Mouse (Mus musculus) limb, embryonic 11.5 days (tissue): Measurements from ENCODE around the gene Zpbp2. TPM values are rescaled to one million over a fixed set of nuclear protein-coding genes. Genes with fewer than 3 reads are reported as not detected.
A peak's percentile ranks its signal among the peaks of the same experiment; 100 is the strongest.

Experiments
- ATAC-seq: fragments of 200-750 bp; cut with Nextera tagmentation; 2 replicates; pipeline ENCODE4 v1.8.0; 2017; ENCODE audit warnings: low read depth; ENCODE audit not compliant: insufficient number of reproducible peaks, low FRiP score, low TSS enrichment
- DNase-seq: peaks from one replicate; pipeline ENCODE4 v3.0.0-alpha.2; 2015; ENCODE audit warnings: low spot score
- H3K27ac ChIP-seq: fragments of 300-500 bp; sonication (generic); replicated peaks from 2 replicates; pipeline ENCODE4 v1.5.1; 2014; ENCODE audit warnings: low read depth, mild to moderate bottlenecking, low read length
- H3K27me3 ChIP-seq: fragments of 300-500 bp; sonication (generic); 2 replicates; pipeline ENCODE4 v1.6.1; 2014; ENCODE audit warnings: mild to moderate bottlenecking, low read length, mixed read lengths; ENCODE audit not compliant: control insufficient read depth, insufficient read depth
- H3K36me3 ChIP-seq: fragments of 300-500 bp; sonication (generic); 2 replicates; pipeline ENCODE4 v1.6.1; 2014; ENCODE audit warnings: mild to moderate bottlenecking, low read length, moderate library complexity, mixed read lengths; ENCODE audit not compliant: control insufficient read depth, insufficient read depth
- H3K4me1 ChIP-seq: fragments of 300-500 bp; sonication (generic); 2 replicates; pipeline ENCODE4 v1.6.1; 2014; ENCODE audit warnings: low read length, mixed read lengths; ENCODE audit not compliant: control insufficient read depth, insufficient read depth
- H3K4me2 ChIP-seq: fragments of 300-500 bp; sonication (generic); 2 replicates; pipeline ENCODE4 v1.6.1; 2014; ENCODE audit warnings: low read depth, mild to moderate bottlenecking, moderate library complexity; ENCODE audit not compliant: severe bottlenecking
- H3K4me3 ChIP-seq: fragments of 300-500 bp; sonication (generic); 2 replicates; pipeline ENCODE4 v1.5.1; 2014; ENCODE audit warnings: low read depth, low read length
- H3K9ac ChIP-seq: fragments of 300-500 bp; sonication (generic); 2 replicates; pipeline ENCODE4 v1.6.1; 2014; ENCODE audit warnings: mild to moderate bottlenecking, low read length
- H3K9me3 ChIP-seq: fragments of 300-500 bp; sonication (generic); 2 replicates; pipeline ENCODE4 v1.6.1; 2016; ENCODE audit warnings: low read length; ENCODE audit not compliant: control insufficient read depth
- WGBS: fragments of 180-500 bp; shearing (Covaris S2); extraction: QIAGEN DNeasy Blood & Tissue Kit; methylation state at CpG from one replicate; pipeline ENCODE4 v1.1.7; 2014; 5-methylcytosine and 5-hydroxymethylcytosine counted together
- polyA plus RNA-seq: library from polyadenylated mRNA; unstranded; fragments of >200 nt; fragmentation: Nextera tagmentation; extraction: Ambion mirVana; gene quantifications from 2 replicates; pipeline ENCODE4 v1.2.1, GENCODE M21; 2014

Zpbp2 gene
- polyA plus RNA-seq, 1 experiment from 2014 or later = 0.45 TPM

- no peaks in the 10 kb centered on the region for H3K36me3 ChIP-seq
- H3K27ac ChIP-seq = no peak overlapping the region
- H3K9ac ChIP-seq = no peak overlapping the region
- no peak overlapping the region for H3K4me3 ChIP-seq
- no peaks in the 10 kb centered on the region for H3K9me3 ChIP-seq
- H3K4me2 ChIP-seq = no peak overlapping the region
- ATAC-seq (no peak), DNase-seq (no peak)
- no peaks in the 10 kb centered on the region for H3K27me3 ChIP-seq
- WGBS = 66% methylated on average over 13 of the region's 13 CpGs
- no peaks in the 10 kb centered on the region for H3K4me1 ChIP-seq
Measured at GRCm38 (mm10) chr11:98563921-98564414, 13.1 kb downstream of the Zpbp2 start.

GRCm38 (mm10) chr11:98568326-98568725, 17.4 kb downstream of the Zpbp2 start:
- H3K4me1 ChIP-seq = no peaks in the 10 kb centered on the region
- H3K36me3 ChIP-seq = no peaks in the 10 kb centered on the region
- H3K27me3 ChIP-seq = no peaks in the 10 kb centered on the region
- no peak overlapping the region for H3K27ac ChIP-seq
- ATAC-seq = no peak
- no peak overlapping the region for H3K4me3 ChIP-seq
- H3K9me3 ChIP-seq = no peaks in the 10 kb centered on the region
- peak; percentile 42 for DNase-seq
- WGBS = 88% methylated on average over 8 of the region's 8 CpGs
- no peak overlapping the region for H3K9ac ChIP-seq
- no peak overlapping the region for H3K4me2 ChIP-seq

- H3K27me3 ChIP-seq = no peaks in the 10 kb centered on the region
- no peaks in the 10 kb centered on the region for H3K36me3 ChIP-seq
- 78% methylated on average over 6 of the region's 6 CpGs for WGBS
- no peaks in the 10 kb centered on the region for H3K9me3 ChIP-seq
- H3K4me2 ChIP-seq = no peak overlapping the region
- no peak overlapping the region for H3K27ac ChIP-seq
- DNase-seq = no peak
- no peaks in the 10 kb centered on the region for H3K4me1 ChIP-seq
- H3K4me3 ChIP-seq = no peak overlapping the region
- no peak for ATAC-seq
- no peak overlapping the region for H3K9ac ChIP-seq
Measured at GRCm38 (mm10) chr11:98569461-98569860, 18.6 kb downstream of the Zpbp2 start.

GRCm38 (mm10) chr11:98577776-98578175, 26.9 kb downstream of the Zpbp2 start:
- Histone ChIP-seq H3K27me3 (no peaks in the 10 kb centered on the region), H3K36me3 (peaks cover 3% of the 10 kb centered on the region; the same call in 1 of the 2 replicates), H3K4me3 (no peak overlapping the region), H3K4me2 (no peak overlapping the region), H3K9me3 (no peaks in the 10 kb centered on the region), H3K4me1 (no peaks in the 10 kb centered on the region), H3K9ac (no peak overlapping the region), H3K27ac (no peak overlapping the region)
- 86% methylated on average over 5 of the region's 5 CpGs for WGBS
- no peak for ATAC-seq
- no peak for DNase-seq

GRCm38 (mm10) chr11:98580301-98581121, 29.6 kb downstream of the Zpbp2 start:
- no peak overlapping the region for H3K4me2 ChIP-seq
- H3K4me1 ChIP-seq = peaks cover 4% of the 10 kb centered on the region; the same call in 1 of the 2 replicates
- ATAC-seq (no peak), DNase-seq (no peak)
- H3K27me3 ChIP-seq = no peaks in the 10 kb centered on the region
- no peak overlapping the region for H3K4me3 ChIP-seq
- H3K36me3 ChIP-seq = peaks cover 5% of the 10 kb centered on the region; the same call in 1 of the 2 replicates
- H3K9ac ChIP-seq = no peak overlapping the region
- no peak overlapping the region; the same call in 1 of the 2 replicates for H3K27ac ChIP-seq
- WGBS = 83% methylated on average over 16 of the region's 16 CpGs
- H3K9me3 ChIP-seq = no peaks in the 10 kb centered on the region

- H3K9ac ChIP-seq = no peak overlapping the region
- no peak overlapping the region for H3K4me3 ChIP-seq
- H3K36me3 ChIP-seq = peaks cover 5% of the 10 kb centered on the region; the same call in 1 of the 2 replicates
- DNase-seq (no peak), ATAC-seq (no peak)
- WGBS = 79% methylated on average over 17 of the region's 17 CpGs
- H3K9me3 ChIP-seq = no peaks in the 10 kb centered on the region
- H3K27me3 ChIP-seq = no peaks in the 10 kb centered on the region
- no peak overlapping the region for H3K27ac ChIP-seq
- H3K4me2 ChIP-seq = no peak overlapping the region
- peaks cover 12% of the 10 kb centered on the region for H3K4me1 ChIP-seq
Measured at GRCm38 (mm10) chr11:98581286-98582029, 30.6 kb downstream of the Zpbp2 start.

GRCm38 (mm10) chr11:98582030-98582388, 31.1 kb downstream of the Zpbp2 start:
- Histone ChIP-seq H3K4me1 (peaks cover 12% of the 10 kb centered on the region), H3K27me3 (no peaks in the 10 kb centered on the region), H3K36me3 (peaks cover 5% of the 10 kb centered on the region; the same call in 1 of the 2 replicates), H3K4me2 (no peak overlapping the region), H3K9ac (no peak overlapping the region), H3K27ac (no peak overlapping the region), H3K4me3 (no peak overlapping the region), H3K9me3 (no peaks in the 10 kb centered on the region)
- ATAC-seq (no peak), DNase-seq (no peak)
- 88% methylated on average over 8 of the region's 8 CpGs for WGBS

GRCm38 (mm10) chr11:98582551-98583264, 31.8 kb downstream of the Zpbp2 start:
- no peaks in the 10 kb centered on the region for H3K9me3 ChIP-seq
- H3K9ac ChIP-seq = no peak overlapping the region
- H3K36me3 ChIP-seq = peaks cover 5% of the 10 kb centered on the region; the same call in 1 of the 2 replicates
- no peak overlapping the region for H3K4me2 ChIP-seq
- no peaks in the 10 kb centered on the region for H3K27me3 ChIP-seq
- DNase-seq (no peak), ATAC-seq (no peak)
- H3K4me3 ChIP-seq = no peak overlapping the region
- 90% methylated on average over 12 of the region's 12 CpGs for WGBS
- H3K27ac ChIP-seq = no peak overlapping the region; the same call in 1 of the 2 replicates
- peaks cover 15% of the 10 kb centered on the region for H3K4me1 ChIP-seq
